Mouse (Mus musculus): ENCODE data around the gene Pard3.
"Not testable (repeated sequence)": the region's sequence is repeated elsewhere in the genome, so short reads cannot be mapped to it uniquely, and the experiment has no call there.

The Pard3 gene

GRCm38 (mm10) chr8:127143641-127144040 is 79.9 kb downstream of the Pard3 start:
- no peak for DNase-seq

- DNase-seq, result no peak
Observed at GRCm38 (mm10) chr8:127144562-127144961, 80.9 kb downstream of the Pard3 start.

- DNase-seq, result no peak
Observed at GRCm38 (mm10) chr8:127145135-127145534, 81.4 kb downstream of the Pard3 start.

- no peak for DNase-seq
Observed at GRCm38 (mm10) chr8:127146055-127146454, 82.4 kb downstream of the Pard3 start.

- DNase-seq, result peak; percentile 8
Observed at GRCm38 (mm10) chr8:127148821-127149220, 85.1 kb downstream of the Pard3 start.

- DNase-seq, result no peak
Observed at GRCm38 (mm10) chr8:127150645-127151044, 87.0 kb downstream of the Pard3 start.

GRCm38 (mm10) chr8:127151706-127152105 is 88.0 kb downstream of the Pard3 start:
- no peak for DNase-seq

- DNase-seq, result peak; percentile 9
Observed at GRCm38 (mm10) chr8:127157087-127157486, 93.4 kb downstream of the Pard3 start.

GRCm38 (mm10) chr8:127159421-127159966 is 95.8 kb downstream of the Pard3 start:
- no peak for DNase-seq

GRCm38 (mm10) chr8:127161854-127162253 is 98.2 kb downstream of the Pard3 start:
- no peak for DNase-seq

- DNase-seq, result no peak
Observed at GRCm38 (mm10) chr8:127162821-127163220, 99.1 kb downstream of the Pard3 start.

- no peak for DNase-seq
Observed at GRCm38 (mm10) chr8:127164326-127165280, 100.9 kb downstream of the Pard3 start.

- DNase-seq, result no peak
Observed at GRCm38 (mm10) chr8:127168496-127168895, 104.8 kb downstream of the Pard3 start.

- no peak for DNase-seq
Observed at GRCm38 (mm10) chr8:127169361-127169760, 105.7 kb downstream of the Pard3 start.

GRCm38 (mm10) chr8:127170372-127170771 is 106.7 kb downstream of the Pard3 start:
- not testable (repeated sequence) for DNase-seq

GRCm38 (mm10) chr8:127170930-127171329 is 107.2 kb downstream of the Pard3 start:
- no peak for DNase-seq

- no peak for DNase-seq
Observed at GRCm38 (mm10) chr8:127173483-127173882, 109.8 kb downstream of the Pard3 start.

- DNase-seq, result no peak
Observed at GRCm38 (mm10) chr8:127174411-127174810, 110.7 kb downstream of the Pard3 start.

- DNase-seq, result no peak
Observed at GRCm38 (mm10) chr8:127175160-127175836, 111.6 kb downstream of the Pard3 start.

- DNase-seq, result peak; percentile 26
Observed at GRCm38 (mm10) chr8:127178634-127179033, 114.9 kb downstream of the Pard3 start.

- no peak for DNase-seq
Observed at GRCm38 (mm10) chr8:127181246-127181645, 117.6 kb downstream of the Pard3 start.

GRCm38 (mm10) chr8:127182065-127182464 is 118.4 kb downstream of the Pard3 start:
- DNase-seq, result no peak

GRCm38 (mm10) chr8:127183533-127183932 is 119.8 kb downstream of the Pard3 start:
- no peak for DNase-seq

- no peak for DNase-seq
Observed at GRCm38 (mm10) chr8:127184025-127184424, 120.3 kb downstream of the Pard3 start.
